Mouse (Mus musculus): ENCODE data around the gene Nags. TPM values are rescaled to one million over a fixed set of nuclear protein-coding genes. Genes with fewer than 3 reads are reported as not detected.

The Nags gene
- polyA plus RNA-seq (2014; fragmentation: Illumina TruSeq; extraction: RNeasy Lipid Tissue Mini Kit (QIAGEN cat#74804)): not detected

DNA sequence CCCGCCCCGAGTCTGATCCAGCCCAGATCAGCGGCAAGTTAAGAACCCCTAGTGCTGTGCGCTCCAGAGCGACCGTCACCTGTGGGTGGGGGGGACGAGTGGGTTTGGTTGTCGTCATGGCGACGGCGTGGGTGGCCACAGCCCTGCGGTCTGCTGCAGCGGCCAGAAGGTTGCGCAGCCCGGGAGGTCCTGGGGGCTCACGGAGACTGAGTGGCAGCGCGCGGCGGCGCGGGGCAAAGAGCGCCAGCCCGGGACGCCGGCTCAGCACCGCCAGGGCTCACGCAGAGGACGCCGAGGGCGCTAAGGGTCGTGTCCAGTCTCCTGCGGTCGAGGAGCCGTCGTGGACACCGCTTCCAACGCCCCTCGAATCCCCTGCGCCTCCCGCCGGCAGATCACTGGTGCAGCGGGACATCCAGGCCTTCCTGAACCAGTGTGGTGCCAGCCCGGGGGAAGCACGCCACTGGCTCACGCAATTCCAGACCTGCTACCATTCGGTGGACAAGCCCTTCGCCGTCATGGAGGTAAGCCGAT, at the start of gene Nags:
TSS of gene Nags (plus strand) at position 43 of the 531 bp plus-strand sequence.

DNA sequence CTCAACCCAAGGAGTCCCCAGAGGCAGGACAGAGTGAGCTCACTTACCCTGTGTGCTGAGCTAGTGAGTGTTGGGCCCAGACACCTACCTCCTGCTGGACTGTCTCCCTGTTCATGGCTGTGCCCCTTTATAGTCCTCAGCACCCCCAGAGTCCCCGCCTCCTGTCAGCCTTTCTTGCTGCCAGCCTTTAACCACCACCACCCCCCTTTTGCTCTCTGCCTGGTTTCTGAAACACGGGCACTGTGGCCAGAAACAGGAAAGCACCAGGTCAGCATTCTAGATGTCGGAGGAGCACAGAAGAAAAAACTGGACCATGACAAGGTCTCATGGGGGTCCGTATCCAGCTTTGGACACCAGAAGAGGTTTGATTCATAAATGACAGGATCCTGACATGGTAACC, 44.1 kb upstream of the Nags start, which contains the start of gene Ppy:
TSS of gene Ppy (minus strand) at position 101 of the 400 bp plus-strand sequence.

DNA sequence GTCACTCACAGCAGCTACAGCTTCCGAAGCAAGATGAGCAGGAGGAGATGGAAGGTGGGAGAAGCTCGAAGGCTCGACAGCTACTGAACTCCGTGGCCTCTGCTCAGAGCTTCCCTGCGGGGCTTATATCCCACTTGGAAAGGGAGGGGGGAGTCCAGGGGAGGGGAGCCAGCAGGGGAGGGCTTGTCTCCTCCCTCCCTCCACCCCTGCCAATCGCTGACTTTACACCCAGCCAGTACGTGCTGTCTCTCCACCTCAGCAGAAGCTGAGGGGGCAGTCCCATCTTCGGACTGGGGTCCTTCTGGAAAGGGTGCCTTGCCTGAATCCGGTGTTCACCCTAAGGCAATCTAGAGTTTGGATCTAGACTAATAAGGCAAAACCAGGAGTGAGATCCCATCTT, 37.6 kb upstream of the Nags start, which contains the start of gene Pyy:
TSS of gene Pyy (minus strand) at position 101 of the 400 bp plus-strand sequence.

DNA sequence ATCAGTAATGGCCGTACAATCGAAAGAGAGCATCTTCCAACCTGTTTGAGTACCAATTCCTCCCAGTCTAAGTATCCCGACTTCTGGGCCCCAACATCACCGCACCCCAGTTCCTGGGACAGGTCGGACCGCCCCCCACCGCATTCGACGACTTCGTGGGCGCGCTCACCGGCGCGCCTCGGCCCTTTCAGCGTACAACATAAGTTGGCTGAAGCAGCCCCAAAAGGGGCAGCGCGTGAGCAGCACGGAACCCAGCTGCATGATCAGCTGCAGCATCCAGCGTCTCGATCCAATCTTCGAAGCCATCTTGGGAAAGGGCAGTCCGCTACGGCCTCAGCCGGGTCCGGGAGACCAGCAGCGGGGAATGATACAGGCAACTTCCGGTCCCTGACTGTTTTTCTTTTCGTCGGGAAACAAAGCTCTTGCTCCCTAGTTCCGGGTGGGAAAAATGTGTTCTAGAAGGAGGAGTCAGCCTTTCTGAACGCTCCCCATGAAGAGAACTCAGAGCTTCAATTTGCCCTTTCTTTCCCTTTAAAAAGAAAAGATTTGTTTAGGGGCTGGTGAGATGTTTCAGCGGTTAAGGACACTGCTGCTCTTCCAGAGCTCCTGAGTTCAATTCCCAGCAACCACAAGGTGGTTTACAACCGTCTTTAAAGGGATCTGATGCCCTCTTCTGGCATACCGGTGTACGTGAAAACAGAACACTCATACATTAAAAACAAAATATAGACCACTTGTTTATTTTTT, 10.9 kb downstream of the Nags start, which contains the start of gene Tmem101:
TSS of gene Tmem101 (minus strand) at position 366 of the 747 bp plus-strand sequence.

DNA sequence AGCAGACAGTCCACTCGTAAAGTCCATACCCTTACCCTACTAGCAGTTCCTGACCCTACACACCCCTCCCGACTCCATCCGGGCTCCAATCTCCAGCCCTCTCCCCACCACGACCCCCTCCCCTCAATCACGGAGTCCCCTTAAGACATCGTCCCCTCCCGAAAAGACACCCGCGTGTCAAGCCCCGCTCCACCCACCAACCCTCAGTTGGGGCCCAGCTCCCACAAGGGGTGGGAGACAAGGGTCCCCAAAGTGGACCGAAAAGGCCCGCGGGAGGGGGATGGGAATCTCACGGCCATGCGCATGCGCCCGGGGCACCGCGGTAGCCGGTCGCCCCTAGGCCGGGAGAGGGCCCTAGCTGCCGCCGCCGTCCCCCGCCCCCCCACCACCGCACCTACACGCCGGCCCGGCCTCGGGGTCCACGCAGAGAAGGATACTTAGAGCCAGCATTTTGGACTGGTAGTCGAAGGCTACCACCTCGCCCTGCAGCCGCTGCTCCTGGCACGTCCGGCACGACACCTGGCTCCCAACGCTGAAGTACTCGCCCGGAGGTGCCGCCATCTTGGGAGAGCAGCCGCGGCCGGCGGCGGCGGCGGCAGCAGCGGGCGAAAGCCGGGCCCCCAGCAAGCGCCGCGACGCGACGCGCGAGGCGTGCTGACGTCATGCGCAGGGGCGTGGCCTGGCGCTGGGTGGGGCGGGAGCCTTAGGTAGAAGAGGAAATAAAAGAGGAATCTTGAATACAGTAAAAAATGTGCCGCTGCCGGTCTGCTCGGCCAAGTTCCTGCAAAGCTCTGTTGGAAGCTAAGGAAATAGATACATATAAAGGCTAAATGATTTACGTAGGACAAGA, 39.6 kb downstream of the Nags start, which contains the start of gene Lsm12:
TSS of gene Lsm12 (minus strand) at position 651 of the 850 bp plus-strand sequence.

DNA sequence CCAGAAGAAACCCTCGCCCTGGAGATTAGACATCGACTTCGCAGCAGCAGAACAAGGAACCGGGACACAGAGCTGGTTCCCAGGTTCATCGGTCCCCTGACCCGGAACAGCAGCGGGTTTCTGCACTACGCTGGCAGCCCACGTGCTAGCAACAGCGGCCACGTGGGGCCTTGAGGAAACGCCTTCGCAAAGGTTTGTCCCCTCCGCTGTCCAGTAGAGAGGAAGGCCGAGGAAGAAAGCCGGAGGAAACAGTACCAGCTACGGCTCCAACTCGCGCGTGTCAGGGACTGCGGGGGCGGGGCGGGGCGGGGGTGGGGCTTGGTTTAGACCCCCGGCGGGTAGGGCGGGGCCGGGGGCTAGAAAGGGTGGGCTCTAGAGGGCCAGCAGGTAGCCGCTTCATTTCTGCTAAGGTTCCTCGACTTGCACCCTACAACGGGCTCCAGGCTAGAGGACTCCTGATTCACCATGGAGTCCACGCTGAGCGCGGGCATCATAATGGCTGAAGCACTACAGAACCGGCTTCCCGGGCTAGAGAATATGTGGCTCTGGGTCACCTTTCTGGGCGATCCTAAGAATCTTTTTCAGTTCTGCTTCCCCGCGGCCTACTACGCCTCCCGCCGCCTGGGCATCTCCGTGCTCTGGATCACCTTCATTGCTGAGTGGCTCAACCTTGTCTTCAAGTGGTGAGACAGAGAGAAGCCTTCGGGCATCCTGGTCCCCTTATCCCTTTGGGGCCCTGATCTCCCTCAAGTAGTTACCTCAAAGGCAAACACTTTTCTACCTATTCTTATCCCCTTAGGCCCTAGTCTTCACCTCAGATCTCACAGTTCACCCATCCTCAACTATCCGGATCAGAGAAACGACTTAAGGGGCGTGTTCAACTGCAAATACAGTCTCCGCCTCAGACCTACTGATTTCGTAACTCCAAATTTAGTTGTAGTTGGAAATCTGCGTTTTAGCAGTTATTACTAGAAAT, 44.4 kb downstream of the Nags start, which contains the start of gene G6pc3:
TSS of gene G6pc3 (plus strand) at position 160 of the 976 bp plus-strand sequence.

Other genes starting within 250 kb of the Nags start
- gene Sost, start 178.5 kb upstream of the Nags start, polyA plus RNA-seq (2014; fragmentation: Illumina TruSeq; extraction: RNeasy Lipid Tissue Mini Kit (QIAGEN cat#74804)): not detected
- not detected for gene Cfap97d1, start 161.2 kb upstream of the Nags start, polyA plus RNA-seq (2014; fragmentation: Illumina TruSeq; extraction: RNeasy Lipid Tissue Mini Kit (QIAGEN cat#74804))
- gene Dusp3, start 158.5 kb upstream of the Nags start, polyA plus RNA-seq (2014; fragmentation: Illumina TruSeq; extraction: RNeasy Lipid Tissue Mini Kit (QIAGEN cat#74804)): 22.0 TPM
- gene Mpp3, start 117.1 kb upstream of the Nags start, polyA plus RNA-seq (2014; fragmentation: Illumina TruSeq; extraction: RNeasy Lipid Tissue Mini Kit (QIAGEN cat#74804)): 1.6 TPM
- 5.4 TPM for gene Cd300lg, start 104.0 kb upstream of the Nags start, polyA plus RNA-seq (2014; fragmentation: Illumina TruSeq; extraction: RNeasy Lipid Tissue Mini Kit (QIAGEN cat#74804))
- gene Mpp2, start 57.0 kb upstream of the Nags start, polyA plus RNA-seq (2014; fragmentation: Illumina TruSeq; extraction: RNeasy Lipid Tissue Mini Kit (QIAGEN cat#74804)): 0.63 TPM
- gene Ppy, start 44.2 kb upstream of the Nags start, polyA plus RNA-seq (2014; fragmentation: Illumina TruSeq; extraction: RNeasy Lipid Tissue Mini Kit (QIAGEN cat#74804)): not detected
- gene Pyy, start 37.7 kb upstream of the Nags start, polyA plus RNA-seq (2014; fragmentation: Illumina TruSeq; extraction: RNeasy Lipid Tissue Mini Kit (QIAGEN cat#74804)): not detected
- gene Tmem101, start 10.9 kb downstream of the Nags start, polyA plus RNA-seq (2014; fragmentation: Illumina TruSeq; extraction: RNeasy Lipid Tissue Mini Kit (QIAGEN cat#74804)): 6.0 TPM
- gene Lsm12, start 39.8 kb downstream of the Nags start, polyA plus RNA-seq (2014; fragmentation: Illumina TruSeq; extraction: RNeasy Lipid Tissue Mini Kit (QIAGEN cat#74804)): 73.6 TPM
- gene G6pc3, start 44.1 kb downstream of the Nags start, polyA plus RNA-seq (2014; fragmentation: Illumina TruSeq; extraction: RNeasy Lipid Tissue Mini Kit (QIAGEN cat#74804)): 0.71 TPM
- gene Hdac5, start 84.7 kb downstream of the Nags start, polyA plus RNA-seq (2014; fragmentation: Illumina TruSeq; extraction: RNeasy Lipid Tissue Mini Kit (QIAGEN cat#74804)): 1.00 TPM
- gene BC030867, start 103.4 kb downstream of the Nags start, polyA plus RNA-seq (2014; fragmentation: Illumina TruSeq; extraction: RNeasy Lipid Tissue Mini Kit (QIAGEN cat#74804)): not detected
- not detected for gene Asb16, start 123.2 kb downstream of the Nags start, polyA plus RNA-seq (2014; fragmentation: Illumina TruSeq; extraction: RNeasy Lipid Tissue Mini Kit (QIAGEN cat#74804))
- gene Tmub2, start 139.4 kb downstream of the Nags start, polyA plus RNA-seq (2014; fragmentation: Illumina TruSeq; extraction: RNeasy Lipid Tissue Mini Kit (QIAGEN cat#74804)): 3.6 TPM
- 8.8 TPM for gene Atxn7l3, start 151.1 kb downstream of the Nags start, polyA plus RNA-seq (2014; fragmentation: Illumina TruSeq; extraction: RNeasy Lipid Tissue Mini Kit (QIAGEN cat#74804))
- gene Ubtf, start 174.2 kb downstream of the Nags start, polyA plus RNA-seq (2014; fragmentation: Illumina TruSeq; extraction: RNeasy Lipid Tissue Mini Kit (QIAGEN cat#74804)): 54.4 TPM
- not detected for gene Slc4a1, start 220.7 kb downstream of the Nags start, polyA plus RNA-seq (2014; fragmentation: Illumina TruSeq; extraction: RNeasy Lipid Tissue Mini Kit (QIAGEN cat#74804))
- not detected for gene Rundc3a, start 247.9 kb downstream of the Nags start, polyA plus RNA-seq (2014; fragmentation: Illumina TruSeq; extraction: RNeasy Lipid Tissue Mini Kit (QIAGEN cat#74804))